Mouse (Mus musculus) erythroid progenitor cell, adult 5-6 weeks (primary cell): ENCODE data around the gene Aknad1. TPM values are rescaled to one million over a fixed set of nuclear protein-coding genes. Genes with fewer than 3 reads are reported as not detected.

ENCODE experiments used
- ATAC-seq: replicated peaks from 2 replicates; pipeline ENCODE4 v1.8.0; 2016; ENCODE audit warnings: moderate number of reproducible peaks, mild to moderate bottlenecking, moderate TSS enrichment, inconsistent platforms; ENCODE audit not compliant: poor library complexity, low FRiP score, severe bottlenecking
- total RNA-seq, 2 experiments: library from RNA; stranded (forward) in 1 of 2; stranded (reverse) in 1 of 2; fragments of 150-400 nt in 1 of 2; fragments of 186-747, 209-891 nt in 1 of 2; gene quantifications; 2 replicates each; pipeline versions ENCODE4 v1.2.3 to v1.2.4; 2015 to 2017; ENCODE audit warnings: low replicate concordance in 2 of 2

Aknad1 gene
- total RNA-seq, 2 experiments from 2014 or later = 0.42 TPM; not detected in 1

- ATAC-seq = no peak
Measured at GRCm38 (mm10) chr3:108781238-108781883, 41.9 kb downstream of the Aknad1 start.

- no peak for ATAC-seq
Measured at GRCm38 (mm10) chr3:108781884-108782270, 42.4 kb downstream of the Aknad1 start.

GRCm38 (mm10) chr3:108782364-108782895 lies 43.0 kb downstream of the Aknad1 start:
- no peak for ATAC-seq

- ATAC-seq = no peak
Measured at GRCm38 (mm10) chr3:108786520-108786919, 47.1 kb downstream of the Aknad1 start.

GRCm38 (mm10) chr3:108787754-108788454 lies 48.4 kb downstream of the Aknad1 start:
- no peak for ATAC-seq

GRCm38 (mm10) chr3:108788455-108788794 lies 49.0 kb downstream of the Aknad1 start:
- ATAC-seq = no peak

- no peak for ATAC-seq
Measured at GRCm38 (mm10) chr3:108789299-108789698, 49.8 kb downstream of the Aknad1 start.

GRCm38 (mm10) chr3:108790499-108790898 lies 51.0 kb downstream of the Aknad1 start:
- no peak for ATAC-seq

- no peak for ATAC-seq
Measured at GRCm38 (mm10) chr3:108791054-108791706, 51.7 kb downstream of the Aknad1 start.

GRCm38 (mm10) chr3:108792420-108792819 lies 53.0 kb downstream of the Aknad1 start:
- no peak for ATAC-seq

GRCm38 (mm10) chr3:108794780-108795179 lies 55.3 kb downstream of the Aknad1 start:
- no peak for ATAC-seq

GRCm38 (mm10) chr3:108795554-108796299 lies 56.3 kb downstream of the Aknad1 start:
- ATAC-seq = no peak

- ATAC-seq = no peak
Measured at GRCm38 (mm10) chr3:108796386-108796785, 56.9 kb downstream of the Aknad1 start.

- ATAC-seq = no peak
Measured at GRCm38 (mm10) chr3:108797723-108798122, 58.3 kb downstream of the Aknad1 start.

- no peak for ATAC-seq
Measured at GRCm38 (mm10) chr3:108798375-108798774, 58.9 kb downstream of the Aknad1 start.

GRCm38 (mm10) chr3:108805622-108806021 lies 66.2 kb downstream of the Aknad1 start:
- no peak for ATAC-seq

- ATAC-seq = no peak
Measured at GRCm38 (mm10) chr3:108810747-108811263, 71.3 kb downstream of the Aknad1 start.

- no peak for ATAC-seq
Measured at GRCm38 (mm10) chr3:108815631-108816030, 76.2 kb downstream of the Aknad1 start.

GRCm38 (mm10) chr3:108830493-108830892 lies 91.0 kb downstream of the Aknad1 start:
- ATAC-seq = no peak

GRCm38 (mm10) chr3:108831750-108832149 lies 92.3 kb downstream of the Aknad1 start:
- ATAC-seq = no peak
